Mouse (Mus musculus) heart, adult 11 months (tissue): Measurements from ENCODE around the gene Krt32.
A peak's percentile ranks its signal among the peaks of the same experiment; 100 is the strongest.

ENCODE experiments used
- DNase-seq: peaks from one replicate; pipeline ENCODE4 v3.0.0; 2022

Krt32 gene

DNA sequence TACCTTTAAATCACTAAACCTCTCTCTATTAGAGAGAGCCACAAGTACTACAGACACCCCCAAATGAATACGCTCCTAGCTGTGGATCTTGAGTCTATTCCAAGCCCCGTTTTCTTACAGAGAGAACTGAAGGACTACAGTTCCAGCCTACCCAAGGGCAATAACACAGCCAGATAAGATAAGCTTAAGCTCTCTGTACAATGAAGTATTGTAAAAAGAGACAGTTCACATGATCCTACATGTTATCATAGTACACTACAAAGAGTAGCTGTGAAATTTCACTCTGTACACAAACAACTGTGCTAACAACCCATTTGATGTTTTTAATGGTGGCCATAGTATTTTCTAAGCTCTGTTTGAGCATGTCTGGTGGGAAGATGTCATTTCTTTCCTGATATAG, 40.8 kb downstream of the Krt32 start:
- DNase-seq: no peak

DNA sequence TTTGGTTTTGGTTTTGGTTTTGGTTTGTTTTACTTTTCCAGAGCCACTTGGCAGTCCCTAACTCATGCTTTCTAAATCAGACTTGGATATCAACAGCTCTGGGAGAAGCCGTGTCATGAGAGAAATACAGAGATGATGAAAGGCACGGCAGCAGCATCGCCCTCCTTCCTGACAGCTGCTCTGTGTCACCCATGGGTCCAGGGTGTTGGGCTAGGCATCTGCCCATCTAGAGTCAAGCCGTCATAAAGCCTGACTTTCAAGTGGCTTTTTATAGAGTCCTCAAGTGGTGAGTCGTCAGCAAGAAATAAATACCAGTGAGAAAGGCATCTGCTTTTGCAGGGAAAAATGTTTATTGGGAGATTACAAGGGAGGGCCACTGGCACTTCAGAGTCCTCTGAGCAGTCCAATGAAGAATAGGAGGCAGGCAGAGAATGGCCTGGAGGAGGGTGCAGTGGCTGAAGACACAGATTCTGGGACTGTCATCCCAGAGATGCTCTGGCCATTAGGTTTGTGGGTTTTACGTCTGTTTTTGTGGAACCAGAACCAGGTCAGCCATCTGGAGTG, 41.6 kb downstream of the Krt32 start:
- DNase-seq: peak; percentile 85

DNA sequence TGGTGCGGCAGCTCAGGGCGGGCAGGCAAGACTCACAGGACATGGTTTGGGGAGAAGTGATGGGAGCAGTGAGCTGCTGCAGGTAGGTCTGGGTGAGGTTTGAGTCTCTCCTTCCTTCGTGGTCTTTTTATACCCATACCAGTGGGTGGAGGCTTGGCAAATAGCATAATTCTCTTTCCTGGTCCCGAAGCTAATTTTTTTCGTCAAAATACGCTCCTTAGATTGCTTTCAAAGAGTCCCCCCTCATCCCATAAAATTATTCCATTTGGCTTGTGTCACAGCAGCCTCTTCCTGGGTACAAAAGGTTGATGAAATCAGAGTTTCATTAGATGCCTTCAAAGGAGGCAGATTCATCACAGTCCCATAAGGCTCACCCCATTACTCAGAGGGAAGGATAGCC, 46.6 kb downstream of the Krt32 start, which contains the start of gene Krt34:
Krt34 (minus strand) TSS at position 101 of the 400 bp plus-strand sequence.
- DNase-seq: peak; percentile 40
